In genomic region chr13:93138059-93138458, GRCm38 (mm10) we compare ENCODE assay signal across 15 mouse cellular contexts. TPM values are rescaled to one million over a fixed set of nuclear protein-coding genes. Genes with fewer than 3 reads are reported as not detected.
A peak's percentile ranks its signal among the peaks of the same experiment; 100 is the strongest.
DNase-seq lines count a peak whose midpoint lies in the region; ATAC-seq and TF ChIP-seq lines count a peak whose summit lies in the region.
"Had no signal": no experiment of that assay in that cellular context is flagged by ENCODE, and none has a peak within 500 bp of the region (broad histone marks: within the 10 kb centered on the region; RNA-seq: fewer than 3 reads in every experiment).

No protein-coding gene starts in this region.

- WGBS in kidney, embryonic 16.5 days = 33% methylated on average over 1 of the region's 1 CpGs
- WGBS in heart, embryonic 13.5 days = 50% methylated on average over 1 of the region's 1 CpGs
- 74% methylated on average over 1 of the region's 1 CpGs for whole genome bisulfite sequencing in lung, adult 2 months
- WGBS in stomach, postnatal 0 days = 53% methylated on average over 1 of the region's 1 CpGs
- WGBS in forebrain, embryonic 13.5 days = 74% methylated on average over 1 of the region's 1 CpGs

- no peak for TF ChIP-seq CTCF in lung, adult 2 months (IDR thresholded peaks at IDR 0.05; ENCODE audit: insufficient read depth, low read length)
- TF ChIP-seq CTCF in stomach, postnatal 0 days (IDR thresholded peaks at IDR 0.05; ENCODE audit: low read depth) = no peak

- DNase-seq in kidney, adult 8-10 months = no peak
- peak; percentile 42 for DNase-seq in lung, adult 2 months
- DNase-seq in stomach, postnatal 0 days (ENCODE audit: low spot score) = peak; percentile 23
- no peak for DNase-seq in cerebellum, postnatal 4 days (ENCODE audit: low spot score in 2 of 2)
- DNase-seq: adrenal gland, postnatal 14 days; forebrain, postnatal 0 days; kidney, adult 2 months; spleen, adult 18-20 months had no signal

- H3K9ac ChIP-seq in kidney, embryonic 16.5 days (replicated peaks; ENCODE audit: low read length) = no peak overlapping the region
- H3K9ac ChIP-seq in heart, embryonic 13.5 days = no peak overlapping the region
- no peak overlapping the region for H3K9ac ChIP-seq in stomach, postnatal 0 days (ENCODE audit: low read length)
- no peak overlapping the region for H3K9ac ChIP-seq in forebrain, embryonic 13.5 days
- H3K9ac ChIP-seq: forebrain, postnatal 0 days; hindbrain, embryonic 14.5 days; liver, embryonic 14.5 days; midbrain, embryonic 12.5 days had no signal

- peak; percentile 49; the same call in 1 of the 2 replicates for ATAC-seq in kidney, embryonic 16.5 days (ENCODE audit: low FRiP score, low TSS enrichment)
- ATAC-seq in heart, embryonic 13.5 days (ENCODE audit: extremely low read depth, insufficient number of reproducible peaks, low FRiP score, low TSS enrichment) = no peak; the same call in 1 of the 2 replicates
- no peak for ATAC-seq in stomach, postnatal 0 days (ENCODE audit: low FRiP score, low TSS enrichment)
- ATAC-seq in forebrain, embryonic 13.5 days = no peak
- ATAC-seq in cerebellum, adult (ENCODE audit: insufficient number of reproducible peaks, low FRiP score, low TSS enrichment) = no peak
- ATAC-seq: forebrain, postnatal 0 days had no signal

- H3K9me3 ChIP-seq in kidney, embryonic 16.5 days (ENCODE audit: low read length) = no peaks in the 10 kb centered on the region
- H3K9me3 ChIP-seq in heart, embryonic 13.5 days = no peaks in the 10 kb centered on the region
- no peaks in the 10 kb centered on the region for H3K9me3 ChIP-seq in stomach, postnatal 0 days (ENCODE audit: control insufficient read depth, low read length)
- no peaks in the 10 kb centered on the region for H3K9me3 ChIP-seq in forebrain, embryonic 13.5 days (replicated peaks)
- H3K9me3 ChIP-seq: midbrain, embryonic 12.5 days had no signal

- no peak overlapping the region for H3K27ac ChIP-seq in kidney, embryonic 16.5 days (ENCODE audit: low read length)
- H3K27ac ChIP-seq in heart, embryonic 13.5 days (replicated peaks) = peak overlapping the region; percentile 86
- no peak overlapping the region for H3K27ac ChIP-seq in stomach, postnatal 0 days (replicated peaks)
- no peak overlapping the region for H3K27ac ChIP-seq in forebrain, embryonic 13.5 days
- H3K27ac ChIP-seq: hindbrain, embryonic 14.5 days; liver, embryonic 14.5 days; midbrain, embryonic 12.5 days had no signal

- no peaks in the 10 kb centered on the region for H3K27me3 ChIP-seq in kidney, embryonic 16.5 days (ENCODE audit: insufficient read depth, low read length)
- H3K27me3 ChIP-seq in heart, embryonic 13.5 days (replicated peaks) = no peaks in the 10 kb centered on the region
- H3K27me3 ChIP-seq in stomach, postnatal 0 days (ENCODE audit: control insufficient read depth, insufficient read depth, low read length) = no peaks in the 10 kb centered on the region
- no peaks in the 10 kb centered on the region for H3K27me3 ChIP-seq in forebrain, embryonic 13.5 days
- H3K27me3 ChIP-seq: midbrain, embryonic 12.5 days had no signal

- H3K4me3 ChIP-seq in kidney, embryonic 16.5 days (ENCODE audit: low read length) = no peak overlapping the region
- H3K4me3 ChIP-seq in heart, embryonic 13.5 days = no peak overlapping the region
- no peak overlapping the region for H3K4me3 ChIP-seq in lung, adult 2 months (replicated peaks; ENCODE audit: extremely low read depth, low read depth, low read length)
- H3K4me3 ChIP-seq in stomach, postnatal 0 days (ENCODE audit: low read depth, low read length) = no peak overlapping the region
- H3K4me3 ChIP-seq in forebrain, embryonic 13.5 days = no peak overlapping the region
- H3K4me3 ChIP-seq: midbrain, embryonic 12.5 days had no signal

- TF ChIP-seq EP300 in stomach, postnatal 0 days (optimal IDR thresholded peaks at IDR 0.05) = no peak

- H3K4me2 ChIP-seq in kidney, embryonic 16.5 days (replicated peaks; ENCODE audit: low read depth, low read length) = no peak overlapping the region
- peak overlapping the region; percentile 32 for H3K4me2 ChIP-seq in heart, embryonic 13.5 days
- H3K4me2 ChIP-seq in stomach, postnatal 0 days (replicated peaks; ENCODE audit: low read depth) = no peak overlapping the region
- H3K4me2 ChIP-seq in forebrain, embryonic 13.5 days = no peak overlapping the region
- H3K4me2 ChIP-seq: hindbrain, embryonic 14.5 days; midbrain, embryonic 12.5 days had no signal

- no peaks in the 10 kb centered on the region for H3K36me3 ChIP-seq in kidney, embryonic 16.5 days (ENCODE audit: insufficient read depth, low read length)
- 0 out of 2 replicates have a peak, but pooled peaks cover 8% of the 10 kb centered on the region for H3K36me3 ChIP-seq in heart, embryonic 13.5 days
- no peaks in the 10 kb centered on the region for H3K36me3 ChIP-seq in stomach, postnatal 0 days (ENCODE audit: control insufficient read depth, insufficient read depth, low read length)
- no peaks in the 10 kb centered on the region for H3K36me3 ChIP-seq in forebrain, embryonic 13.5 days (ENCODE audit: poor library complexity, severe bottlenecking)
- H3K36me3 ChIP-seq: midbrain, embryonic 12.5 days had no signal

- no peaks in the 10 kb centered on the region for H3K4me1 ChIP-seq in kidney, embryonic 16.5 days (ENCODE audit: insufficient read depth, low read length)
- peaks cover 51% of the 10 kb centered on the region for H3K4me1 ChIP-seq in heart, embryonic 13.5 days
- H3K4me1 ChIP-seq in lung, adult 2 months (ENCODE audit: control insufficient read depth, insufficient read depth, low read length) = 0 out of 2 replicates have a peak, but pooled peaks cover 4% of the 10 kb centered on the region
- no peaks in the 10 kb centered on the region for H3K4me1 ChIP-seq in stomach, postnatal 0 days (replicated peaks; ENCODE audit: control insufficient read depth, insufficient read depth)
- H3K4me1 ChIP-seq in forebrain, embryonic 13.5 days = no peaks in the 10 kb centered on the region
- H3K4me1 ChIP-seq: midbrain, embryonic 12.5 days had no signal

- TF ChIP-seq POLR2A in lung, adult 2 months (IDR thresholded peaks at IDR 0.05; ENCODE audit: borderline replicate concordance, extremely low read depth, low read depth, low read length) = no peak

RNA-seq across cellular contexts. Expression of gene Cmya5, which starts 6.5 kb away (rescaled TPM):
- 0.09 and 0.11 TPM in 2 replicates for polyA plus RNA-seq in kidney, embryonic 16.5 days (2015; fragmentation: Nextera tagmentation; extraction: Ambion mirVana)
- polyA plus RNA-seq in heart, embryonic 13.5 days (2015; fragmentation: Nextera tagmentation; extraction: Ambion mirVana) = 3.1 and 3.2 TPM in 2 replicates
- polyA plus RNA-seq in lung, adult 2 months (2012; rRNA removed) = 0.88 and 3.9 TPM in 2 replicates
- polyA plus RNA-seq in stomach, postnatal 0 days (2015; fragmentation: Nextera tagmentation; extraction: Ambion mirVana) = 0.13 TPM in 2 replicates
- 0.04 and 0.06 TPM in 2 replicates for polyA plus RNA-seq in forebrain, embryonic 13.5 days (2015; fragmentation: Nextera tagmentation; extraction: Ambion mirVana)
- polyA plus RNA-seq: midbrain, embryonic 12.5 days had no signal

RNA-seq across cellular contexts. Expression of gene Tent2, which starts 54.1 kb away (rescaled TPM):
- polyA plus RNA-seq in kidney, embryonic 16.5 days (2015; fragmentation: Nextera tagmentation; extraction: Ambion mirVana) = 55.4 and 58.3 TPM in 2 replicates
- polyA plus RNA-seq in heart, embryonic 13.5 days (2015; fragmentation: Nextera tagmentation; extraction: Ambion mirVana) = 40.2 and 41.4 TPM in 2 replicates
- polyA plus RNA-seq in lung, adult 2 months (2012; rRNA removed) = 12.2 and 16.0 TPM in 2 replicates
- polyA plus RNA-seq in stomach, postnatal 0 days (2015; fragmentation: Nextera tagmentation; extraction: Ambion mirVana) = 25.4 and 27.7 TPM in 2 replicates
- 44.5 and 46.6 TPM in 2 replicates for polyA plus RNA-seq in forebrain, embryonic 13.5 days (2015; fragmentation: Nextera tagmentation; extraction: Ambion mirVana)

Comparison
In these comparisons a context has a peak if more than half of its experiments do, and no peak if none do; other contexts are left out.
1. DNase-seq: peak in lung, adult 2 months (single experiment) and stomach, postnatal 0 days (single experiment); none in kidney, adult 8-10 months (0 of 2) and cerebellum, postnatal 4 days (0 of 2).